In the genomic region with DNA sequence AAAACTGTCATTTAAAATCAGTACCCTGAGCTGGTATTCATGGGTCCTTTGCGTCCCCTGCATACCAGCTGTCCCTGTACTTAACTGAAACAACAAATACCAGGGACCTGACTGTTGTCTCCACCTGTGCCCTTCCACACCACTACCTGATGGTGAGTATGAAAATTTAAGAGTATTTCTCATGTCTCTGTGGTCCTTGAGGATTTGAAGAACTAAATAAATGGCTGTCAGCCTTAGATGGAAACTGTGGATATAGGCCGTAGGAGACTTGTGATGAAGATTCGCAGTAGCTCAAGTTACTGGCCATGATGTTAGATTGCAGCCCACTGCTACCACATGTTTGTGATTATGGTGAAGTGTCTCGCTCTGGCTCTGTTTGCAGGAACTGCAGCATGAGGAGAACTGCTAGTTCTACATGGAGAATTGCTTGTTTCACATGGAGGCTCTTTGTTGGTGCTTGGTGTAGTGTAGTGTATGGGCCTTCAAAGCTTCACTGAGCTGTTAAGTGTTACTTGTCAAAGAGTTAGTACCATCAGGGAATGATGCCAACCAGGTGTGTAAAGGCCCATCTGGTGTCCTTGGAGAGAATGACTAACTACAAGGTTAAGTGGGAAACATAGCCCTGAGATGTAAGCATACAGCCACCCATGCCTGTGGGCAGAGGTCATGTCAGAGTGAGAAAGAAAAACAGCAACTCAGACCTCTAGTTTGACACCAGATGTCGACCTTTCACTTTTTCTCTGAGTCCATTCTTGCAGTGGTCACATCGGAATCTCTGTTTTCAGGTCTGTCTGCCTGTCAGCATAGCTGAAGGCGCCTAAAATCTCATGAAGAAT, we compare ENCODE assay signal across 21 mouse cellular contexts.
DNase-seq lines count a peak whose midpoint lies in the region; ATAC-seq and TF ChIP-seq lines count a peak whose summit lies in the region.
"Had no signal": no experiment of that assay in that cellular context is flagged by ENCODE, and none has a peak within 500 bp of the region (broad histone marks: within the 10 kb centered on the region; RNA-seq: fewer than 3 reads in every experiment).

No protein-coding gene starts in this region.

- peak; percentile 29 for DNase-seq in kidney, adult 18-20 months
- DNase-seq in kidney, postnatal 4 days: no peak
- peak; percentile 49 for DNase-seq in embryo, embryonic 11 days
- DNase-seq in kidney, adult 2 months: peak; percentile 48
- no peak for DNase-seq in thymus, postnatal 25 days
- DNase-seq in heart, postnatal 14 days: no peak
- DNase-seq in natural killer cell, adult 2 months (ENCODE audit: low spot score in 2 of 2): no peak
- DNase-seq: adrenal gland, postnatal 14 days; cerebellum, adult 2 months; gastrocnemius, postnatal 36 days; heart, postnatal 4 days; layer of hippocampus, postnatal 36 days; lung, embryonic 14.5 days had no signal

- peak overlapping the region; percentile 91 for H3K27ac ChIP-seq in kidney, adult 2 months (ENCODE audit: insufficient read depth, low read depth, low read length)
- no peak overlapping the region for H3K27ac ChIP-seq in limb, embryonic 12.5 days
- H3K27ac ChIP-seq: forebrain, embryonic 13.5 days; heart, embryonic 13.5 days; macrophage; midbrain, embryonic 12.5 days had no signal

- no peaks in the 10 kb centered on the region for H3K27me3 ChIP-seq in kidney, adult 2 months (replicated peaks; ENCODE audit: control insufficient read depth, insufficient read depth, low read length)
- H3K27me3 ChIP-seq in limb, embryonic 12.5 days: no peaks in the 10 kb centered on the region
- H3K27me3 ChIP-seq: forebrain, embryonic 13.5 days; heart, embryonic 13.5 days; midbrain, embryonic 12.5 days; Patski had no signal

- no peak for TF ChIP-seq POLR2A in kidney, adult 2 months (IDR thresholded peaks at IDR 0.05; ENCODE audit: low read depth, low read length)

- H3K4me3 ChIP-seq in kidney, adult 2 months (ENCODE audit: insufficient read depth, low read depth, low read length): no peak overlapping the region
- no peak overlapping the region for H3K4me3 ChIP-seq in limb, embryonic 12.5 days (replicated peaks)
- H3K4me3 ChIP-seq: forebrain, embryonic 13.5 days; heart, embryonic 13.5 days; midbrain, embryonic 12.5 days; myocyte had no signal

- H3K36me3 ChIP-seq in kidney, adult 2 months (ENCODE audit: control insufficient read depth, insufficient read depth, low read length): no peaks in the 10 kb centered on the region
- H3K36me3 ChIP-seq in limb, embryonic 12.5 days: no peaks in the 10 kb centered on the region
- H3K36me3 ChIP-seq: heart, embryonic 13.5 days; midbrain, embryonic 12.5 days had no signal

- no peak overlapping the region for H3K9ac ChIP-seq in limb, embryonic 12.5 days (replicated peaks)
- H3K9ac ChIP-seq: forebrain, embryonic 13.5 days; heart, embryonic 13.5 days; lung, embryonic 14.5 days; midbrain, embryonic 12.5 days had no signal

- no peaks in the 10 kb centered on the region for H3K9me3 ChIP-seq in limb, embryonic 12.5 days
- H3K9me3 ChIP-seq: forebrain, embryonic 13.5 days; heart, embryonic 13.5 days; midbrain, embryonic 12.5 days had no signal

- no peak; the same call in 1 of the 2 replicates for TF ChIP-seq CTCF in kidney, adult 2 months (conservative IDR thresholded peaks at IDR 0.05; ENCODE audit: insufficient read depth, insufficient read length, low read depth, low read length)

- WGBS in kidney, adult 2 months: 73% methylated on average over 7 of the region's 7 CpGs
- 45% methylated on average over 7 of the region's 7 CpGs for WGBS in limb, embryonic 12.5 days

- intact Hi-C loops in heart, postnatal 14 days (cut with DNase I): no loop called here

- ATAC-seq in limb, embryonic 12.5 days (ENCODE audit: insufficient number of reproducible peaks, insufficient read depth, low FRiP score, low TSS enrichment, low read depth): peak; percentile 22; the same call in 1 of the 2 replicates
- ATAC-seq: activated CD4-positive, CD25-positive, alpha-beta regulatory T cell, adult 4 months; forebrain, embryonic 13.5 days; Patski had no signal

- H3K4me1 ChIP-seq in kidney, adult 2 months (ENCODE audit: control insufficient read depth, insufficient read depth, low read length): peaks cover 26% of the 10 kb centered on the region
- peaks cover 44% of the 10 kb centered on the region for H3K4me1 ChIP-seq in limb, embryonic 12.5 days (replicated peaks)
- H3K4me1 ChIP-seq: forebrain, embryonic 13.5 days; midbrain, embryonic 12.5 days had no signal

- H3K4me2 ChIP-seq in limb, embryonic 12.5 days: no peak overlapping the region
- H3K4me2 ChIP-seq: forebrain, embryonic 13.5 days; heart, embryonic 13.5 days; lung, embryonic 14.5 days; midbrain, embryonic 12.5 days had no signal

Comparison
In these comparisons a context has a peak if more than half of its experiments do, and no peak if none do; other contexts are left out.
1. DNase-seq: peak in kidney, adult 18-20 months (single experiment), embryo, embryonic 11 days (single experiment) and kidney, adult 2 months (single experiment); none in kidney, postnatal 4 days (0 of 2), thymus, postnatal 25 days (single experiment), heart, postnatal 14 days (0 of 2) and natural killer cell, adult 2 months (0 of 2).